Mouse (Mus musculus) stomach, postnatal 0 days (tissue): ENCODE results near the gene C530008M17Rik.

Experiments used
- CTCF ChIP-seq: IDR thresholded peaks from 2 replicates; pipeline ENCODE4 v1.5.1; 2016; ENCODE audit warnings: antibody characterized with exemption, low read depth, mild to moderate bottlenecking, moderate library complexity
- EP300 ChIP-seq: optimal IDR thresholded peaks from 2 replicates; pipeline ENCODE3; 2016; ENCODE audit warnings: antibody characterized with exemption

- TF ChIP-seq CTCF = no peak
- no peak for TF ChIP-seq EP300
Observed at GRCm38 (mm10) chr5:76799471-76799870, 143.2 kb downstream of the C530008M17Rik start.
